Mouse (Mus musculus) gastrocnemius, adult 8-10 months (tissue): ENCODE measurements around the gene Nisch. TPM values are rescaled to one million over a fixed set of nuclear protein-coding genes. Genes with fewer than 3 reads are reported as not detected.

Source experiments
- DNase-seq, 2 experiments: peaks; one replicate each; pipeline ENCODE4 v3.0.0; 2022; ENCODE audit warnings: low spot score in 2 of 2
- total RNA-seq, 4 experiments: library from RNA; stranded (reverse); gene quantifications; 2 replicates each; pipeline ENCODE4 v1.2.4; 2022

The Nisch gene
- total RNA-seq, 4 experiments from 2014 or later: 49.1 to 60.3 (median 53.8) TPM

DNA sequence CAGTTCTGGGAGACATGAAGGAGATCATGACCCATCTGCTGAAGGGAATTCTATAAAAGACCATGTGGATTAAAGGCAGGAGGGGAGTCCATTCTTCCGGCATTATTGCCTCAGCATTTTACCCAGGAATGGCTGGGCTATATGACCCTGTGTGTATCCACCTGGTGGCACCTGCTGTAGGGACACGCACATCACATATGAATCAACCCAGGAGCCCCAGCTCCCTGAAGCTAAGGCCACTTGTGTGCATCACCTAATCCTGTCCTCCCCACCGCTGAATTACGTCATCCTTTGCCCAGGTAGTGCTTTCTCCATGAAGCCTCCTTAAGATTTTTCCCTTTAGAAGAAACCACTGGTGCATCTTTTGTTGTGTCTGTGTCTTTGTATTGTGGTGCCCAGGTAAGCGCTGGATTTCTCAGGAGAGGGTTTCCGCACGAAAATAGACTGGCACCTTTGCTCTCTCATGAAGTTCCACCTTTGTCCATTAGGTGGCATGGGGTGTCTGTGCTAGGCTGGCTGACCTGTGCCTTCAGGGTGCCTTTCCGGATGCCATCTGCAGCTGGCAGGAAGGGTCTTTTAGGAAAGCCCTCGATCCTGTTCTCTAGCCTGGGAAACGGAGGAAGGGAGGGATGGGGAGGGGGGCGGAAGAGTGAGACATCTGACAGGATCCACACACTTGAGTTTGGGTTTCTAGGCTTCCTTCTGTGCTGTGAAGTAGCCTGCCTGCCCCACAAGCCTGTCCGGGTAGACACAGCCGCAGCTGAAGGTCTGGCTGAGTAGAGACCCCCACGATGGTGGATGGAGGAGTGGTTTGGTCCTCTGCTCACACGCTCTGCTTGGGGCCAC, 1.4 kb downstream of the Nisch start:
- DNase-seq: no peak

DNA sequence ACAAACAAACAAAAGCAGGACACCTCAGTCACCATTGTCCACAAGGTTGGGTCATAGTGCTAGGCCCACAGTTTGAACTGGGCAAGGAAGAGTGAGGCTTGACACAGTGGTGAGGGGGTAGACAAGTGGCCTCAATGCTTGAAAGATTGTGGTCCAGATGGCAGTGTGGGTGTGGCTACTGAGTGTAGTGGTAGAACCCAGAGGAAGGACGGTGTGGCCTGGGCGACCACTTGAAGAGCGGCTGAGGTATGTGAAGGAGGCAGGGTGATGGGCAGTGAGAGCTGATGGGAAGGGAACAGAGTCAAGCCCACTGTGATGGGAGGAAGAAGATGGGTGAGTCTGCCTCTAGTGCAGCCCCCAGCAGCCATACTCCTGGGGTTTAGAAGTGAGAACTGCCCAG, 2.1 kb downstream of the Nisch start:
- no peak for DNase-seq

DNA sequence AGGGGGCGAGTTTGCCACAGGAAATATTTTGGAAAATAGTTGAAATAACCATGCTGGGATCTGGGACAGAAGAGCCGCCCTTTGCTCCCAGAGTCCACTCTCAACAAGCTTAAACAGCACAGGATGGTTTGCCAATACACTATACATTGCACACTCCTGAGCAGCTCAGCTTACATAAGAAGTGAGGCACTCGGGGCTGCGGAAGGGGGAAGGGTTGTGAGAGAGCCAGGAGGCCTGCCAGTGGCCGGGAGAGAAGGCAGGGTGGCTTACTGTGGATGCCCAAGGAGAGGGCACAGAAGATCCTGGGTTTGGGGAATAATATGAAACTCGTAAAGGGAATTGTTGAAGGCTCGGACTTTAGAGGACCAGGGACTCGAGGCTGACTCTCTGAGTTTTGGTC, 2.9 kb downstream of the Nisch start:
- no peak for DNase-seq

DNA sequence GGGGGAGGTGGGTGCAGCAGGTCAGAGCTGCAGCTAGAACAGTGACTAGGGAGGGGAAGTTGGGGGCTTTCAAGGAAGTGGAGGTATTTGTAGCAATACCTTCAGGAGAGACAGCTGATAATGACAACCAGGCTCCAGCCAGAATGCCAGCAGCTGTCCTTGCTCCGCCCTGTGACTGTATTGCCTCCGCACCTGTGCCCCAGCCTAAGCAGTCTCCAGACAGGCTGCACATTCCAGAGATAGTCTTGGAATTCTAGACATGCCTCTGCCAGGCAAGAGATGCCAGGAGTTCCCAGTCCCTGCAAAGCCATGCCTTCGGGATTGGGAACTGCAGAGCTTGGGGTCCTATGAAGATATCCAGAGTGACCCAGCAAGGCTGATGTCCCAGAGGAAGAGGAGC, 4.2 kb downstream of the Nisch start:
- no peak for DNase-seq

DNA sequence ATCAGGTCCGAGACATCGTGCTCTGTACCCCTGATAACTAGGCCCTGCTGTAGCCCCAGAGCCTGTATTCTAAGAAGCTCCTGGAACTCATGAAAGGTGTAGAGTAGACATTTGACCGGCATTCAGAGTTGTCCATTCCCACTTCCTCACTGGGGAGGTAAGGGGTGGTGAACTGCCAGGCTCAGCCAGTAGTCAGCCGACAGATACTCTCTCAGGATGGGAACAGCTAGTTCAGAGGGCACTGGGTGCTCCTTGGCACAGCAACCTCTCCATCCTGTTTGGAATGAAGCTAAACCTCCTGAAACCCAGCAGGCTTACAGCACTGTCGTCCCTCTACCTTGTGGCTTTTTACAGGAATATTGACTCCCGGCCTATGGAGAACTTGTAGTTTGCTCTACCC, 4.9 kb downstream of the Nisch start:
- DNase-seq: no peak

DNA sequence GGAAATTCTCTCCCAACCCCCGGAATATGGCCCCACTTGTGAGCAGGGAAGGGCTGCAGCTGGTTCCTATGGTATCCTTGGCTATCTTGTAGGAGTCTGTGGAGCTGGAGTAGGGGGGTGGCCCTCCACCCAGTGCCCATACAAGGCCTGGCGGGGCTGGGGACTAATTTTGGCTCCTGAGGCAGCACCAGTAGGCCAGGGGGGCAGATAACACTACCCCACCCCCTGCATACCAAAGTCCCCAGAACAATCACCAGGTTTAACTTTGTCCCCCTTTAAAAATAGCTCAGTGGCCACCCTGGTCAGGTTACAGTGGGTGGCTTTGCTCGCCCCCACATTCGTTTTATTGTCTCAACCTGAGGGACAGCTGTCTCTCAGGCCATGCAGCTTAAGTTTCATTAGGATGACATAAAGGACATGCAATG, 7.6 kb downstream of the Nisch start:
- DNase-seq: no peak

GRCm38 (mm10) chr14:31208084-31208483, 8.7 kb downstream of the Nisch start, which contains the start of gene Tnnc1:
Gene Tnnc1 (plus strand): TSS chr14:31208312.
- DNase-seq: no peak

- no peak for DNase-seq
Measured at GRCm38 (mm10) chr14:31207070-31207830, 9.5 kb downstream of the Nisch start.

GRCm38 (mm10) chr14:31206472-31206981, 10.2 kb downstream of the Nisch start:
- DNase-seq: peak; percentile 92 to 95

- no peak for DNase-seq
Measured at GRCm38 (mm10) chr14:31205562-31206467, 10.9 kb downstream of the Nisch start.

- DNase-seq: no peak
Measured at GRCm38 (mm10) chr14:31205244-31205561, 11.5 kb downstream of the Nisch start.

GRCm38 (mm10) chr14:31204844-31205243, 11.9 kb downstream of the Nisch start:
- no peak for DNase-seq

DNA sequence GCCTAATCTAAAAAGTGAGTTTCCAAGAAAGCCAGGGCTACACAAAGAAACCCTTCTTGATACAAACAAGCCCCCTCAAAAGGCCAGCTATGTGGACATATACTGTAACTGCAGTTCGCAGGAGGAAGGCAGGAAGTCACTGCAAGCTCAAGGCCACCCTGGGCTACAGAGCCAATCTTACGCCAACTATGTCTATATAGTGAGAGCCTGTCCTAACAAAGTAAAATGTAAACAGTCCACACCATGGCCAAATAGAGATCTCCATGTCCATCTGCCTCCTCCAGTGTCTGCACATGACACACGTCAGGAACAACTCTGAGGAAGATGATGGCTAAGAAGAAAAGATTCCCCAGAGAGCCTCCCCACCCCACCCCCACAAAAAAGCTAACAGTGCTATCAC, 16.7 kb downstream of the Nisch start:
- DNase-seq: no peak

DNA sequence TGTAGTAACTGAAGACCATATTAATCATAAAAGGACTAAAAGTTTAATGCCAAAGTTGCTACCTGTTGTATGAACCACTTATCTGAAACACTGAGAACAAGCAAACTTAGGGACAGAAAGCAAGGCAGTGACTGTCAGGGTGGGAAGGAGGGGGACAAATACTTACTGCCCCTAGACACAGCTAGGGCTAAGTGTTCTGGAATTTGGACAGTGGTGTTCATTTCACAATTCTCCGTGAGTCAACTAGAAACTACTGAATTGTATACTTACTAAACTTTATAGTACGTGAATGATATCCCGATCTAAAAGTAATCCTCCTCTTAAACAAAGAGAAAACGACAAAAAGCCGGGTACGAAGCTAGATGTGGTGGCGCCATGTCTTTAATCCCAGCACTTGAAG, 17.1 kb downstream of the Nisch start:
- DNase-seq: no peak

GRCm38 (mm10) chr14:31197547-31198516, 18.9 kb downstream of the Nisch start:
- DNase-seq: peak in 1 of 2 experiments; percentile 44

GRCm38 (mm10) chr14:31195968-31196367, 20.8 kb downstream of the Nisch start:
- no peak for DNase-seq

- DNase-seq: no peak
Measured at GRCm38 (mm10) chr14:31195521-31195920, 21.2 kb downstream of the Nisch start.

GRCm38 (mm10) chr14:31194891-31195513, 21.7 kb downstream of the Nisch start:
- DNase-seq: peak; percentile 77 to 90

DNA sequence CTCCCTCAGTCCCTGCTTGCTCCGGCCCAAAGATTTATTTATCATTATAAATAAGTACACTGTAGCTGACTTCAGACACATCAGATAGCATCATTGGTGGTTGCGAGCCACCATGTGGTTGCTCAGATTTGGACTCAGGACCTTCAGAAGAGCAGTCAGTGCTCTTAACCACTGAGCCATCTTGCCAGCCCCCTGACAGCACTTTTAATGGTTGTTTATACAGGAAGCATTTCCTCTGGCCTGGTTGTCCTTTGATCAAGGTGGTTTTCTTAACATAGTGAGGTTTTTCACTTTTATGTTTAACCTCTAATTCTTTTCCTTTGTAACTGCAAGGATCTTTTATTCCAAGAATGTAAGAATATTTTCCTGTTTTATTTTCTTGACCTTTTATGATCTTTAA, 22.3 kb downstream of the Nisch start:
- DNase-seq: no peak

GRCm38 (mm10) chr14:31193791-31194190, 23.0 kb downstream of the Nisch start:
- DNase-seq: no peak
